Mouse (Mus musculus): Measurements from ENCODE around the gene Cox19.

Cox19 gene

GRCm38 (mm10) chr5:139363858-139364257 is 12.6 kb upstream of the Cox19 start:
- DNase-seq (ENCODE audit: low read depth): no peak

DNA sequence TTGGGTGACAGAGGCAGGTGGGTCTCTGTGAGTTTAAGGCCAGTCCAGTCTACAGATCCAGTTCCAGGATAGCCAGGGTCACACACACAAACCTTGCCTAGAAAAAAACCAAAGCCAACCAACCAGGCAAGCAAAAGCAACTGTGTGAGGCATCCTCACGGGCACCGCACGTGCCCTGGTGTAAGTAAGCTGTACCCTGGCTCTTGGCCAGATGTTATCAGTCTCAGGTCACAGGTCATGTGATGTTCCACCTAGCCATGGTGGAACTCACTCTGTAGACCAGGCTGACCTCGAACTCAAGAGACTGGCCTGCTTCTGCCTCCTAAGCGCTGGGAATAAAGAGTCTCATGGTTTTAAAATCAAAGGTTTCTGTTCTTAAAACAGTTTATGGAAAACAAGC is 8.0 kb upstream of the Cox19 start:
- no peak for DNase-seq (ENCODE audit: low read depth)

DNA sequence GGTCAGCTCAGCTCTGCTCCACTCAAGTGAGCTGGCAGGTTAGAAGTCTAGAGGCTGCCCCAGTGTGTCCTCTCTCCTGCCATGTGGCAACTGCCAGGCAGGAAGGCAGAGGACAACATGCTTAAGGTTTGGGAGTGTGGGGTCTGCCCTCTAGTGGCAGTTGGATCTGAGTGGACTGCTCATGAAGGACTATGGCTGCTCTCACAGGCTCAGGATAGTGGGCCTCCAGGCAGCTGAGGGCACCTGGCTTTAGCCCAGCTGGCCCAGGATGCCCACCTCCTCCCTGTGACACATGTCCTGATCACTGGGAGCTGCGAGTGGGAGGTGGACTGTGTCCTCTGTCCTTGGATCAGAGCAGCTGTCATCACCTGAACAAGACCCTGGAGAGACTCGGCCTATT is 7.4 kb upstream of the Cox19 start:
- DNase-seq (ENCODE audit: low read depth): peak; percentile 72

DNA sequence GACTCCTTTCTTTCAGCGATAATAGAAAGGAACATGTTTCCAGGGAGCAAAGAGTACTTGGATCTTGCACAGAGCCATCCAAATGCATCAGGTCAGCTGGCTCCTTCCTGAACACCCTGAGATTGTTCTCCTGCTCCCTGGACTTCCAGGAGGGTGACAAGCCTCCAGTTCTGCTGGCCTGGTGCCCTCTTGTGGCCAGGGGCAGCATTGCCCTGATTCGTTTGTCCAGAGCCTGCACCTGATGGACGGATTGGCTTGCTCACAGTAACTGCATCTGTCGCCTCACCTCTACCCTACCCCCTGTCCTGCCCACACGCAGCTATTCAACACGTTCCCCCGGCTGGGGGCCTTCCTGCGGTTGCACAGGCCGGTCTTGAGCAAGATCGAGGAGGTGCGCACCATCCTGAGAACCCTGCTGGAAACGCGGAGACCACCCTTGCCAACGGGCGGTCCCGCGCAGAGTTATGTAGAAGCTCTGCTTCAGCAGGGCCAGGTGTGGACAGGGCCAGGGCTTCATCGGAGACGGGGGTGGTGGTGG is 4.1 kb upstream of the Cox19 start:
- peak; percentile 90 for DNase-seq (ENCODE audit: low read depth)

DNA sequence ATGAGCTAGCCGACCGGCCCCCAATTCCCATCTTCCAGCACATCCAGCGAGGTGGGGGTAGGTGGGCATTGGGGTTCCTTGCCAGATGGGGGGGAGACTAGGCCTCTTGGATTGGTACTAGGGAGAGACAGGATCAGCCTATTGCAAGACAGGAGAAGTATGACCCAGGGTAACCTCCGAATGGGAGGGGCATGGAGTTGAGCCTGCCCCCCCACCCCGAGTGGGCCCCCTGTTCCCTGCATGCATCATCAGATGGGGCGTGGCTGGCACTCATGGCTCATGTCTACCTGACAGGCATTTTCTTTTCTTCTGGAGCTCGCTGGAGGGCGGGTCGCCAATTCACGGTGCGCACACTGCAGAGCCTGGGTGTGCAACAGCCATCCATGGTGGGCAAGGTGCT is 2.7 kb upstream of the Cox19 start:
- DNase-seq (ENCODE audit: low read depth): no peak

DNA sequence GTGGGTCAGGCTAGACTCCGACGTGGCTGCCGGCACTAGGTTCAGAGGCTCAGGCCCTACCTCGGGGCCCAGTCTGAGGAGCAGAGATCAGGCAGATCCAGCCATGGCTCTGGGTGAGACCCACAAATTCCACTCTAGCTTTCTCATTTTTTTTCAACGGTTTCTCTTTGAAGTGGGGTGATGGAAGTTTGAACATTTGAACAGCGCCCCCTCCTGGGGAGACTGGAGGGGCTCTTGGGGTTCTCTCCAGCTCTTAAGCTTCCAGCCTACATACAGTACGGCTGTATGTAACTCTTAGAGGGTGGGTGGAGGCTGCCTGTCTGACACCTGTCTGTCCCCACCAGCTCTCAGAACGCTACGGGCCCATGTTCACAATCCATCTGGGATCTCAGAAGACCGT is 2.3 kb upstream of the Cox19 start:
- peak; percentile 73 for DNase-seq (ENCODE audit: low read depth)

GRCm38 (mm10) chr5:139352317-139352716 is 1.1 kb upstream of the Cox19 start, which contains the start of gene Cyp2w1:
Gene Cyp2w1 (plus strand): TSS chr5:139352617.
- no peak for DNase-seq (ENCODE audit: low read depth)

DNA sequence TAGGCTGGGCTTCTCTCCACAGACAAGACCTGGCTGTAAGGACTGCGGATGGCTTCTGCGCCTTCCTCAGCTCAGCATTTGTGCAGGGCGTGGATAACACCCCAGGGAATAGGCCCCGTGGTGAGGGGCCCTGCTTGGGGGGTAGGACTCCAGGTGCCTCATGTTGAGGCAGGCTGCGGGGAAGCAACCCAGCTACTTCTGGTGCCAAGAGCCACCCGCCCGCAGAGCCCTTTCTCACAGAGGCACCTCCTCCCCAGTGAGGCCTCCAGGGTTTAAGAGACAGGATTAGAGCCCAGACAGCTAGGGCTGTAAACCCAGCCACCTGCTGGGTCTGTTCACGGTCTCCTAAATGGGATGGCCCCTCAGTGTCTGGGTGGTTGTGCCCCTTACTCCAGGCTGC is 410 bp upstream of the Cox19 start:
- DNase-seq (ENCODE audit: low read depth): no peak

- no peak for DNase-seq (ENCODE audit: low read depth)
These were observed 1.5 kb downstream of the Cox19 start for GRCm38 (mm10) chr5:139349713-139350112.

GRCm38 (mm10) chr5:139347225-139347624 is 4.0 kb downstream of the Cox19 start:
- DNase-seq (ENCODE audit: low read depth): no peak

DNA sequence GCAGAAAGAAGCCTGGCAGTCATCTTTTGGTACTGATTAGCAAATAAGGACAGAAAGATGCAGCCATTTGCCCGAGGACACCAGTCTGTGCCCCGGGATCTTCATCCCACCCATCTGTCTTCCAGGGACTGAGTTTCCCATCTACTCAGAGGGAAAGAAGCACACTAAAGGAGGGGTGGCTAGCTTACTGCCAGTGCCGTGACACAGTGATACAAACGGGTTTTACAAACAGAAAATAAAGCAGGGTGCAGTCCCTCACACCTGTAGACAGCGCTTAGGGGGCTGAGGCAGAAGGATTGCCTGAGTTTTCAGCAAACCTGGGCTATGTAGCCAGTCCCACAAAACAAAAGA is 5.9 kb downstream of the Cox19 start:
- no peak for DNase-seq (ENCODE audit: low read depth)

GRCm38 (mm10) chr5:139344687-139345363 is 6.4 kb downstream of the Cox19 start:
- peak; percentile 98 for DNase-seq (ENCODE audit: low read depth)

- peak; percentile 93 for DNase-seq (ENCODE audit: low read depth)
These were observed 7.1 kb downstream of the Cox19 start for GRCm38 (mm10) chr5:139344021-139344686.

DNA sequence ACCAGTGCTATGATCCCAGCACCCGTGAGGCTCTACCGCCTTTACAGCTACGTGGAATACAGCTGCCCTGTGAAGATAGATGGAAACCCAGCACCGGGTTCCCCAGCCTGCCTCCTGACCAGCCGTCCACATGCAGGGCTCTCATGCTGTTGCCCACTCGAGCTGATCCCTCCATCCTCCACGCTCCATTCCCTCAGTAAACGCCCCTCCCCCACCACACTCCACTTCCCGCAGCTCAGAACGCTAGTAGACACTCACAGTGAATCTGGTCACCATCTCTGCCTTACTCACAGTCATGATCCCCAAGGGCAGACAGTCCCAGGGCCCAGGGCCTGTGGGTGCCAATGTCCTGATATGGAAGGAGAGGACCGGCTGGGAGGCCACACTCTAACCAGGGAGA is 12.3 kb downstream of the Cox19 start:
- no peak for DNase-seq (ENCODE audit: low read depth)

- no peak for DNase-seq (ENCODE audit: low read depth)
These were observed 12.8 kb downstream of the Cox19 start for GRCm38 (mm10) chr5:139338403-139338802.

GRCm38 (mm10) chr5:139337826-139338370 is 13.3 kb downstream of the Cox19 start:
- DNase-seq (ENCODE audit: low read depth): no peak

GRCm38 (mm10) chr5:139335634-139336033 is 15.6 kb downstream of the Cox19 start:
- DNase-seq (ENCODE audit: low read depth): no peak

DNA sequence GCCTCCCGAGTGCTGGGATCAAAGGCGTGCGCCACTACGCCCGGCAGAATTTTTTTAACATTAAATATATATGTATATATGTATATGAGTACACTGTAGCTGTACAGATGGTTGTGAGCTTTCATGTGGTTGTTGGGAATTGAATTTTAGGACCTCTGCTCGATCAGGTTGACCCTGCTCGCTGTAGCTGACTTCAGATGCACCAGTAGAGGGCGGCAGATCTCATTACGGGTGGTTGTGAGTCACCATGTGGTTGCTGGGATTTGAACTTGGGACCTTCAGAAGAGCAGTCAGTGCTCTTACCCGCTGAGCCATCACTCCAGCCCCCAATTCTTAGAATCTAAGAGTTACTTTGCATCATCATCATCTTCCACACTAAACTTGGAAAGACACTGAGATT is 16.8 kb downstream of the Cox19 start:
- peak; percentile 20 for DNase-seq (ENCODE audit: low read depth)

DNA sequence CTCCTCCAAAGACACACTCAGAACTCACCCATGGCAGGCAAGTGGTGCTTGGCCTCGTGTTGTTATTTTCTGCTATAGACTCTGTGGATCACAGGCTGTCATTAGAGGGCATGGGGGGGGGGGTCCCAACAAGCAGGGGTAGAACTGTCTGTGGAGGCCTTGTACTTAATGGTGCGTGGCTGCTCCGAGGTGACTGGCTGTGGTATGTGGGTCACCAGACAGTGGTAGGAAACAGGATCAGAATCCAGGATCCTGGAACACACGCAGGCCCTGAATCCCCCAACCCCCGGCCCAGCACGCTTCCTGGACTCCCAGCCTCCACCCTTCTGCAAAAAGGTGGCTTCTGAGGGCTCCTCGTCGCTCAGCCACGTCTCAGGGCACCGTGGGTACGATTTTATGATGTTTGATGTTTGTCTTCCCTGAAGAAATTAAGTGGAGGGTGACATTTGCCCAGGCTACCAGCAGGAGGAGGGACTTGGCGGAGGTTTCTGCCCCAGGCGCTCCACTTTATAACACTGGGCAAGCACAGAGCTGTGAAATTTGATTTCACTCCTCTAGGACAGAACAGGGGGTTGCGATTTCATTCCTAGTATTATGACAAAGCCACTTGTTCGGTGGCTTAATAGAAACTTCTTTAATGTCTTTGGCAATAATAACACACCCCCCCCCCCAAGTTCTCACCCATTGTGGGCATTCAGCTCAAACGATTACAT is 17.8 kb downstream of the Cox19 start:
- DNase-seq (ENCODE audit: low read depth): no peak

- DNase-seq (ENCODE audit: low read depth): no peak
These were observed 18.5 kb downstream of the Cox19 start for GRCm38 (mm10) chr5:139332590-139333272.

DNA sequence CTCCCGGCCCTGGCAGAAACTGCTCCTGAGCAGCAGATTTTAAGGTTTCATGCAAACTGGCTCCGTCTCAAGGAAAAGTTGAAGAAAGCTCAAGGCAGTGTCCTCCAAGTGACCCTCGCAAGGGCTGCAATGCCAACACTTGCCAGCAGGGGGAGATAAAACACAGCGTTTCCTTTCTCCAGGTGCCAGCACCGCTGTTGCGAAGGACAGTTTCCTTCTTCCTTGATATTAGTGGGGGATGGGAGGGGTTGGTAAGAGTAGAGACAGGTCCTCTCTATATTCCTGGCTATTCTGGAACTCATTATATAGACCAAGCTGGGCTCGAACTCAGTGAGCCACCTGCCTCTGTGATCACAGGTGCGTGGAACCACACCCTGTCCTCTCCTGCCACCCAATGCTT is 19.5 kb downstream of the Cox19 start:
- DNase-seq (ENCODE audit: low read depth): peak; percentile 90

DNA sequence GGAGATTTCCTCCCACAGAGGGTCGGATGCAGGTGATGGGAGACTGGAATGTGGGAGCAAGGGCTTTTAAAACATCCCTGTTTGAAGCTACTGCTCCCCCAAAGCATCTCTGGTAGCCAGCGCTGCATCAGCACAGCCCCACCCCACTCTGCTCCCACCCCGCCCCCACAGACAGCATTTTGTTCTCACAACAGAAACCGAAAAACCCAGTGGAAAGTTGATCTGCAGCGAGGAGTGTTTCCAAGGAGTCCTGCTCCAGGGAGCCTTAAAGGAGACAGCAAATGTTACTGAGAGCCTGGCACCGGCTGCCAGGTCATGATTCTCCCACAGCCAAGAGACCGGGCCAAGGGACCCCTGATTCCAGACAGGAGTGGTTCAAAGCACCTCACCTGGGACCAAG is 20.5 kb downstream of the Cox19 start:
- no peak for DNase-seq (ENCODE audit: low read depth)

Data from NIH3T3 (cell line).